Mouse (Mus musculus) common myeloid progenitor, adult 5-6 weeks (primary cell): ENCODE data around the gene Iqgap1. TPM values are rescaled to one million over a fixed set of nuclear protein-coding genes. Genes with fewer than 3 reads are reported as not detected.

Experiments used
- ATAC-seq: replicated peaks from 2 replicates; pipeline ENCODE4 v1.8.0; 2016; ENCODE audit warnings: low read depth, mild to moderate bottlenecking, moderate TSS enrichment, inconsistent platforms; ENCODE audit not compliant: poor library complexity, severe bottlenecking
- total RNA-seq: library from RNA; stranded (forward); fragments of 200-1000, 187-1606 nt; gene quantifications from 2 replicates; pipeline ENCODE4 v1.2.3, GENCODE M21; 2017

Iqgap1 gene
- total RNA-seq, 1 experiment from 2014 or later: 101 TPM

GRCm38 (mm10) chr7:80844691-80845090 is 18.9 kb upstream of the Iqgap1 start:
- no peak for ATAC-seq

- no peak for ATAC-seq
These were observed 18.3 kb upstream of the Iqgap1 start for GRCm38 (mm10) chr7:80843910-80844640.

- no peak for ATAC-seq
These were observed 17.4 kb upstream of the Iqgap1 start for GRCm38 (mm10) chr7:80843176-80843575.

GRCm38 (mm10) chr7:80842132-80842531 is 16.4 kb upstream of the Iqgap1 start:
- no peak for ATAC-seq

- ATAC-seq: no peak
These were observed 15.2 kb upstream of the Iqgap1 start for GRCm38 (mm10) chr7:80840937-80841336.

GRCm38 (mm10) chr7:80840241-80840640 is 14.5 kb upstream of the Iqgap1 start:
- ATAC-seq: no peak

GRCm38 (mm10) chr7:80839755-80840154 is 14.0 kb upstream of the Iqgap1 start:
- ATAC-seq: no peak

GRCm38 (mm10) chr7:80838247-80838646 is 12.5 kb upstream of the Iqgap1 start:
- no peak for ATAC-seq

GRCm38 (mm10) chr7:80837736-80838135 is 12.0 kb upstream of the Iqgap1 start:
- no peak for ATAC-seq

- ATAC-seq: no peak
These were observed 10.3 kb upstream of the Iqgap1 start for GRCm38 (mm10) chr7:80835984-80836652.

- ATAC-seq: no peak
These were observed 8.1 kb upstream of the Iqgap1 start for GRCm38 (mm10) chr7:80833651-80834532.

GRCm38 (mm10) chr7:80832996-80833650 is 7.3 kb upstream of the Iqgap1 start:
- ATAC-seq: peak; percentile 74

GRCm38 (mm10) chr7:80832191-80832590 is 6.4 kb upstream of the Iqgap1 start:
- ATAC-seq: peak; percentile 44

- peak; percentile 68 for ATAC-seq
These were observed 4.5 kb upstream of the Iqgap1 start for GRCm38 (mm10) chr7:80830193-80830803.

GRCm38 (mm10) chr7:80828146-80828860 is 2.5 kb upstream of the Iqgap1 start:
- ATAC-seq: peak; percentile 67

- ATAC-seq: peak; percentile 37
These were observed 1.7 kb downstream of the Iqgap1 start for GRCm38 (mm10) chr7:80823875-80824682.

GRCm38 (mm10) chr7:80823267-80823666 is 2.5 kb downstream of the Iqgap1 start:
- ATAC-seq: no peak

GRCm38 (mm10) chr7:80820838-80821237 is 4.9 kb downstream of the Iqgap1 start:
- ATAC-seq: no peak
